Mouse (Mus musculus) cortical plate, adult 2 months (tissue): ENCODE measurements around the gene Cemip. TPM values are rescaled to one million over a fixed set of nuclear protein-coding genes. Genes with fewer than 3 reads are reported as not detected.
A peak's percentile ranks its signal among the peaks of the same experiment; 100 is the strongest.

ENCODE experiments used
- H3K27ac ChIP-seq: fragments of 200-500 bp; 2 replicates; pipeline ENCODE4 v1.5.1; 2012; ENCODE audit warnings: low read length, control low read depth, inconsistent platforms; ENCODE audit not compliant: insufficient read depth
- H3K4me1 ChIP-seq: fragments of 200-500 bp; 2 replicates; pipeline ENCODE4 v1.6.1; 2011; ENCODE audit warnings: low read length; ENCODE audit not compliant: control insufficient read depth, insufficient read depth
- H3K4me3 ChIP-seq: fragments of 200-500 bp; 2 replicates; pipeline ENCODE4 v1.5.1; 2011; ENCODE audit warnings: mild to moderate bottlenecking, low read length, control low read depth; ENCODE audit not compliant: insufficient read depth
- CTCF ChIP-seq: fragments of 200-500 bp; IDR thresholded peaks from 2 replicates; pipeline ENCODE4 v1.5.1; 2011; ENCODE audit warnings: mild to moderate bottlenecking, control low read depth, low read length; ENCODE audit not compliant: insufficient read depth; ENCODE audit errors: extremely low read depth
- POLR2A ChIP-seq: fragments of 200-500 bp; IDR thresholded peaks from 2 replicates; pipeline ENCODE4 v1.6.1; 2011; ENCODE audit warnings: mild to moderate bottlenecking, low read length, control low read depth; ENCODE audit not compliant: insufficient read depth; ENCODE audit errors: extremely low read depth
- polyA plus RNA-seq: library from polyadenylated mRNA; depleted of rRNA; stranded (reverse); fragments of >200 nt; gene quantifications from 2 replicates; pipeline ENCODE4 v1.2.3, GENCODE M21; 2012

Gene Cemip
- polyA plus RNA-seq, 1 experiment = 5.8 TPM

GRCm38 (mm10) chr7:84116621-84117542 lies 30.6 kb upstream of the Cemip start:
- peaks cover 5% of the 10 kb centered on the region; the same call in 1 of the 2 replicates for H3K4me1 ChIP-seq
- H3K27ac ChIP-seq = no peak overlapping the region
- H3K4me3 ChIP-seq = no peak overlapping the region
- TF ChIP-seq POLR2A (no peak), CTCF (no peak)

- Histone ChIP-seq H3K4me1 (peaks cover 5% of the 10 kb centered on the region; the same call in 1 of the 2 replicates), H3K27ac (no peak overlapping the region), H3K4me3 (no peak overlapping the region)
- TF ChIP-seq CTCF (peak; percentile 24; the same call in 1 of the 2 replicates), POLR2A (no peak)
These were observed 29.1 kb upstream of the Cemip start for GRCm38 (mm10) chr7:84115385-84115784.

GRCm38 (mm10) chr7:84114775-84115174 lies 28.5 kb upstream of the Cemip start:
- Histone ChIP-seq H3K4me3 (no peak overlapping the region), H3K4me1 (peaks cover 5% of the 10 kb centered on the region; the same call in 1 of the 2 replicates), H3K27ac (no peak overlapping the region)
- TF ChIP-seq CTCF = no peak
- no peak for TF ChIP-seq POLR2A

- Histone ChIP-seq H3K4me3 (no peak overlapping the region), H3K27ac (no peak overlapping the region), H3K4me1 (peaks cover 5% of the 10 kb centered on the region; the same call in 1 of the 2 replicates)
- TF ChIP-seq POLR2A = no peak
- TF ChIP-seq CTCF = no peak
These were observed 26.7 kb upstream of the Cemip start for GRCm38 (mm10) chr7:84113035-84113390.

DNA sequence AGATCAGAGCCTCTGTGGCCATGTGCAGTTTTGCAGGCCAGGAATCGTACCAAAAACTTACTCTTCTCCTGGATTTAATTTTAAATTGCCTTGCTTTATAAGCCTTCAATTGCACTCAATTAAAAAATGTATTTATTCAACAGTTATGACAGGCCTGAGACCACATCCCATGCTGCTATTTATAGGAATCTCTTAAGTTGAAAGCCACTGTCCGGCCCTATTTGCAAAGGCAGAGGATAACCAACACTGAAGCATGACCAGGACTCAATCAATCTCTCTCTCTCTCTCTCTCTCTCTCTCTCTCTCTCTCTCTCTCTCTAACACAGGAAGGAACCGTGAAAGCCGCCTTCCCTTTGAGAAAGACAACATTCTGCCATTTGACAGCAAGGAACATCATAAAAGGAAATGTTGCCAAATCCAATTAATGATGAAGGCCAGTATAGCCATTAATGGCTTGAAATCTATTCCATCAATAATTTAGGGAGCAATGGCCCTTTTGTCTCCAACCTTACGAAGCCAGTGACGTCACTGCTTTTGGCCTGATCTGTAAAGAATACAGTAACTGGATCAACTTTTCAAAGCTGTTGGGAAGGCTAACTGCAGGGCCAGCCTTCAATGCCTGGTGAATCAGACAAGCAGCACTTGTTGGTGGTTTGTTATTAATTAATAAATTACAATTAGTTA lies 26.2 kb upstream of the Cemip start:
- H3K27ac ChIP-seq = no peak overlapping the region
- H3K4me1 ChIP-seq = peaks cover 4% of the 10 kb centered on the region; the same call in 1 of the 2 replicates

DNA sequence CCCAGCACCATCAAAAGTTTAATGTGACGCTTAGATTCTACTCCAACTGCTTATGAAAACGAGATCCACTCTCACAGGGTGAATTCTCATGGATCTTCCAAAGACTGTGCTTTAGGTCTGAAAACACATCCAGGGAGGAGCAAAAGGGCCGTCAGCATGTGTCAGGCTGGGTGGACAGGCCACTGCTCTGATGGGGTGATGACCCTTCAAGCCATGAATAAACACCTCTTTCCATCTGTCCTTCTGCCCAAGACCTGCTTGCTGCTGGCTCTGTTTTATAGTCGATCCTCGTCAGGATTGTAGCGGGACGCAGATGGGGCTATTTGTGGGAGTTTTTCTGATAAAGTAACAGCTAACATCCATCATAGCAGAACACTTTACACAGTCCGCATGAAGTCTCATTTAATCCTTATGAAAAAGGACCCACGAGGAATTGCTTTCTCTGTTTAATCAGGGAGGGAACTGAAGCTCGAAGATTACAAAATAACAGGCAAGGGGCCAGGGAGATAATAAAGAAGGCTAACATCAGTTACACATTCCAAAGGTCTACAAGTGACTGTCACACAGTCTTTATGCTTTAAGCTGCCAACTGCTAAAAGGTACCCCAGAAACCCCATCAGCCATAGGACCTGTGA lies 25.5 kb upstream of the Cemip start:
- Histone ChIP-seq H3K4me1 (0 out of 2 replicates have a peak, but pooled peaks cover 3% of the 10 kb centered on the region), H3K4me3 (no peak overlapping the region), H3K27ac (no peak overlapping the region)
- no peak for TF ChIP-seq POLR2A
- TF ChIP-seq CTCF = no peak

More for the DNA sequence above, 26.2 kb upstream of the Cemip start:
- no peak overlapping the region for H3K4me3 ChIP-seq
- TF ChIP-seq POLR2A (no peak), CTCF (no peak)

DNA sequence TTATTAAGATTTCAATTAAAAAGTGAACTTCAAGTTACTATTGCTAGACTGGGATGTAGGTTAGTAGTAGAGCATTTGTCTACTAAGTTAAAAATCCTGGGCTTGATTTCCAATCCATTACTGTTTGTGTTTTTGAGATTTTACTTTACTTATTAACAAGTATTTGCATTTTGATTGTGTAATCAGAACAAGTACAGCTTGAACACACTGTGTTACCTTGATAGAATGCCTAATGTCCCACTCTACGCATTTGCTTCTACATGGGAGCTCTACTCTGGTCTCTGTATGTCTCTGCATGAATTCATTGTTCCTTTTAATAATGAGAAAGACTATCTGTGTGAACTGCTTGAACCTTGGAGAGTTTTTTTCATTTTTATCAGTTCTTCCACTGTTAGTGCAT lies 20.6 kb upstream of the Cemip start:
- H3K27ac ChIP-seq = no peak overlapping the region
- no peaks in the 10 kb centered on the region for H3K4me1 ChIP-seq
- TF ChIP-seq CTCF (no peak), POLR2A (no peak)
- H3K4me3 ChIP-seq = no peak overlapping the region

DNA sequence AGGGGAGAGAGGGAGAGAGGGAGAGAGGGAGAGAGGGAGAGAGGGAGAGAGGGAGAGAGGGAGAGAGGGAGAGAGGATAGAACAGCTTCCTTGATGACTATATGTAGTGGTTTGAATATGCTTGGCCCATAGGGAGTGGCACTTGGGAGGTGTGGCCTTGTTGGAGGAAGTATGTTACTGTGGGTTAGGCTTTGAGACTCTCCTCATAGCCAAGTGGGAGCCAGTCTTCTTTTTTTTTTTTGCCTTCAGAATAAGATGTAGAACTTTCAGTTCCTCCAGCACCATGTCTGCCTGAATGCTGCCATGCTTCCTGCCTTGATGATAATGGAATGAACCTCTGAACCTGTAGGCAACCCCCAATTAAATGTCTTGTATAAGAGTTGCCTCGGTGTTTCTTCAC lies 16.3 kb upstream of the Cemip start:
- no peak for TF ChIP-seq POLR2A
- no peak for TF ChIP-seq CTCF
- H3K4me3 ChIP-seq = no peak overlapping the region
- H3K27ac ChIP-seq = no peak overlapping the region
- H3K4me1 ChIP-seq = no peaks in the 10 kb centered on the region

GRCm38 (mm10) chr7:84100672-84101071 lies 14.4 kb upstream of the Cemip start:
- Histone ChIP-seq H3K27ac (no peak overlapping the region), H3K4me3 (no peak overlapping the region), H3K4me1 (no peaks in the 10 kb centered on the region)
- TF ChIP-seq CTCF = no peak
- TF ChIP-seq POLR2A = no peak
